Mouse (Mus musculus) effector memory CD4-positive, alpha-beta T cell, adult 7 months (primary cell): Measurements from ENCODE around the gene Gigyf1. TPM values are rescaled to one million over a fixed set of nuclear protein-coding genes. Genes with fewer than 3 reads are reported as not detected.

Experiments
- polyA plus RNA-seq: library from polyadenylated mRNA; unstranded; fragments of 100-300 nt; shearing (Covaris generic); gene quantifications from one replicate; pipeline ENCODE4 v1.2.1, GENCODE M21; 2017

Gene Gigyf1
- polyA plus RNA-seq = 7.8 TPM

DNA sequence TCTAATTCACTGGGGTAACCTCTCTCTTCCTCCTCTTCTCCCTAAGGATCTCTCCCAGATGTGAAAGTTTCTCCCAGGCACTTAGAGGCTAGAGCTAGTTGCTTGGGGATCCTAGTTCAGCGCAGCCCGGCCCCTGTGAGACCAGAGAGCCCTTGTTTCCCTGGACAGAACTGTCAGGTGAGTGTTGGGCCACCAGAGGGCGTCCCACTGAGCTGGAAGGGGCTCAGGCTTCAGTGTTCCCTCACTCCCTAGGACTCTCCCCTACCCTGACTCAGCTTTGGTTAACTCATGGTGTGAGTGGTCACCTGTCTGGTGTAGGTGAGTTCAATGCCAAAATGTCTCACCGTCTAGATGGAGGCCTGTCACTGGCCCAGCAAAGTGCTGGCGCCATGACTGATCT, at the start of gene Gigyf1:
Gene Gigyf1, plus strand, starts transcription at position 113 of the 400 bp plus-strand sequence.

DNA sequence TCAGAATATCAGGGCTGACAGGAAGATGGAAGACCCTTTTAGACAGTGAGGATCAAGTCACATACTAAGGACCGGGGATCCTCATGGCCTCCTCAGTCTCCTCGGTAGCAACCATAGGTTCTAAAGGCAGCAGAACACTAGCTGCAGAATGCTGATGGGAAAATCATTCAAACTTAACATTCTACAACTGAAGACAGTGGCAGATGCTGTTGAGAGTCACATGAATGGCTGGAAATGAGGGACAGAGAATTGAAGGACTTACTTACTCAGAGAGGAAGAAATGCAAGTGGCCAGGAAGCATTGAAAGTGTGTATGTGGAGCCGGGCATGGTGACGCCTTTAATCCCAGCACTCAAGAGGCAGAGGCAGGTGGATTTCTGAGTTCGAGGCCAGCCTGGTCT, 41.4 kb upstream of the Gigyf1 start, which contains the start of gene Zan:
Gene Zan, minus strand, starts transcription at position 101 of the 400 bp plus-strand sequence.

DNA sequence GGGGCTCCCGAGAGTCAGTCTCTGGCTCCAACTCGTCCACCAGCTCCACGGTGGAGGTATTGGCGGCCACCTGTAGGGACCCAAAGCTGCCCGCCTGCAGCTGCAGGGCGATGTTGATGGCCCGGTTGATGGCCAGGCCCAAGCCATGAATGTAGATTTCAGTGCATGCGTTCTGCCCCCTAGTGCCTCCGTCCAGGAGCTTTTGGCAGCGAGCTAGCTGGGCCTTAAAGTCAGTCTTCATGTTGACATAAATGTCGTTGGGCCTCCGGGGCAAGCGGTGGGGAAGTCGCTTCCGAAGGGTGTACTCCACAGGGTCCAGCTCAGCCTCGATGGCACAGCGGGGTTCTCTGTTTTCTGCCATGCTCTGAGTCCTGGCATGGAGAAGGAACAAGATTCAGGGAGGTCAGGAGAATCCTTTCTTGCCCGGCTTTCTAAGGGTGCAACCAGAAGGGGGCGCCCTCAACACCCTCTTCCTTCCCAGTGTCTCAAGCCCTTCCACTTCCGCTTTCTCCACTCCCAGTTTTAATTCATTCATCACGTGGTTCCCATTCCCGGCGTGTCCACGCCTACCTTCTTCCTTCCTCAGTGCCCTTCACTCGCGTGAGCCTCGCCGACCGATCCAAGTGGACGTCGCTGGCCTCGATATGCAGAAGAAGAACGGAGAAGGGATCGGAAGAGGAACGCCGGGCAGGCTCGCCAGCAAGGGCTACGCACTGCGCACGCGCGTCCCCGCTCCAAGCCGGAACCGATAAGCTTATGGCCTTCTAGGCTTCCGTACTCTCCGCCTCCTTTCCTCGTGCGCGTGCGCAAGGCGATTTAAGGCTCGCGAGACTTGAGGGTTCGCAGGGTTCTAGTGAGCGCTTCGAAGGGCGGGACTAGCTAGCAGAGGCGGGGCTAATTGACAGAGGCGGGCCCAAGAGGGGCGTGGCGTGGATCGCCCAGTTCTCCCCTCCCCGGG, 16.4 kb upstream of the Gigyf1 start, which contains the start of gene Pop7:
Gene Pop7, minus strand, starts transcription at position 810 of the 958 bp plus-strand sequence.

DNA sequence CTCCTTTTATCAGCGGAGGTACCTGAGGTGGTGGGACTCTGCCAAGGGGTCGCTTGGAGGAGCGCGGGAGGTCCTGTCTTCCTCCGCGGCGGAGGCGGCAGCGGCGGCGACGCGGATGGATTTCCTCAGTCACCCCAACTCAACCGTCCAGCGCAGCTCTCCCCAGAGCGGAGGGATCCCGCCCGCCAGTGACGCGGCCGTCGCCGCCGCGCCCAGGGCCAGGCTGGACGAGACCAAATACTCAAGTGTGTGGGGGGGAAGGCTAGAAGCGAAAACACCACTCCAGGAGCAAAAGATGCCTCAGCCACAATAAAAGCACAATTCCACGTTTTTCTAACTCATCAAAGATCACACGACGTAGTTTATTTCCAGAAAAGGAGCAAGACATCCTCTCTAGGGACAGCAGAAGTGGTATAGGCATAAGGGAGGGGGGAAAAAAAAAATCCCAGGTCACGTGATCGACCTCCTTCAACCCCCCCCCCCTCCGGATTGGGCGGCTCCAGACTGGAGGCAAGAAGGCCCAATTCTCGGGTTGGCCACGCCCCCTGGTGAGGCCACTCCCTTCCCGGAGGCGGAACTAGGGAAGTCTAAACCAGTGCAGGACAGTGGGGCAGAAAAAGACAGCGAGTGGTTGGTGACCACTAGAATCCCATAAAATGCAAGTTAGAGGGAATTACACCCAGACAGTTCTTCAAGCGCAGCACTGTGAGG, 14.9 kb downstream of the Gigyf1 start, which contains the start of the genes Epo and Gnb2:
Gene Epo, minus strand, starts transcription at position 126 of the 711 bp plus-strand sequence.
Gene Gnb2, minus strand, starts transcription at position 394 of the 711 bp plus-strand sequence.

DNA sequence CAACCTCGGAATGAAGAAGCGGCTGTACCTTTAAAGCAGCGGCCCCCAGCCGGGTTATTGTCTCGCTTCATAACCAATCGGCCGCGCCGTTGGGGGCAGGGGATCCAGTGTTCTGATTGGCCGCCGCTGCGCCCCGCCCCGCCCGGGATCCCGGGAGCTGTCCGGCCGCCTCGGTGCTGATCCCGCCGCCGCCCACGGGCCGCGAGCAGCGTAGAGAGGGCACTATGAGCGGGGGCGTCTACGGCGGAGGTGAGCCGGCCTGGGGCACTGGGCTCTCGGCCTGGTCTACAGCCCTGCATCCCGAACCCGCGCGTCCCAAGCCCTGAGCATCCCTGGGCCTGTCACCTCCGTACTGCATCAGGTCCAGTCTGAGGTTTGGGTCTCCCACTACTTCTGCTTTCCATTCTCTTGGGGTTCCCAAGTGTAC, 35.1 kb downstream of the Gigyf1 start, which contains the start of gene Actl6b:
Gene Actl6b, plus strand, starts transcription at position 107 of the 427 bp plus-strand sequence.

DNA sequence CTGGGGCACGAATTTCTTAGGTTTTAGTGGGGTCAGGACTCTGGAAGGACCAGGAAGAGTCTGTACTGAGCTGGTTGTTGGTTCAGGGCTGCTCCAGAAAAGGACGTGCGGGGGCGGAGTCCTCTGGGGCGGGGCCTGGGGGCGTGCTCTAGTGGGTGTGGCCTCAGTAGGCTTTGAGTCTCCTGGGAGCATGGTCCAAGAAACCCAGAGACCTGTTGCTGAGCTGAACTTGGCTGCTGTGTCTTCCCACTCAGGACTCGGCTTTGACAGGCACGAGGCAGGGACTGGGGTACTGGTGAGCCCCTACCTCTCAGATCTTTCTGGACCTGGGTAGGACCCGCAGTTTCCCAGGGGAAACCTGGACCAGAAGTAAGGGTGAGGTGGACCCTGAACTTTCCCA, 51.3 kb downstream of the Gigyf1 start, which contains the start of gene Tfr2:
Gene Tfr2, plus strand, starts transcription at position 176 of the 400 bp plus-strand sequence.

Other genes starting within 250 kb of the Gigyf1 start
- not detected for gene Ache, start 231.0 kb upstream of the Gigyf1 start, polyA plus RNA-seq
- gene Ufsp1, start 223.9 kb upstream of the Gigyf1 start, polyA plus RNA-seq = not detected
- gene Srrt, start 210.9 kb upstream of the Gigyf1 start, polyA plus RNA-seq = 81.7 TPM
- 2.7 TPM for gene Trip6, start 204.1 kb upstream of the Gigyf1 start, polyA plus RNA-seq
- gene Slc12a9, start 185.0 kb upstream of the Gigyf1 start, polyA plus RNA-seq = 9.4 TPM
- not detected for gene Ephb4, start 168.4 kb upstream of the Gigyf1 start, polyA plus RNA-seq
- gene Zan, start 41.5 kb upstream of the Gigyf1 start, polyA plus RNA-seq = 0.51 TPM
- gene Pop7, start 16.0 kb upstream of the Gigyf1 start, polyA plus RNA-seq = 24.9 TPM
- not detected for gene Epo, start 14.7 kb downstream of the Gigyf1 start, polyA plus RNA-seq
- gene Gnb2, start 15.0 kb downstream of the Gigyf1 start, polyA plus RNA-seq = 244 TPM
- gene Actl6b, start 35.0 kb downstream of the Gigyf1 start, polyA plus RNA-seq = not detected
- not detected for gene Tfr2, start 51.3 kb downstream of the Gigyf1 start, polyA plus RNA-seq
- gene Mospd3, start 82.5 kb downstream of the Gigyf1 start, polyA plus RNA-seq = 45.0 TPM
- gene Pcolce, start 95.2 kb downstream of the Gigyf1 start, polyA plus RNA-seq = 2.4 TPM
- gene Fbxo24, start 110.5 kb downstream of the Gigyf1 start, polyA plus RNA-seq = 0.89 TPM
- 233 TPM for gene Lrch4, start 110.6 kb downstream of the Gigyf1 start, polyA plus RNA-seq
- 36.4 TPM for gene Gm20605, start 110.6 kb downstream of the Gigyf1 start, polyA plus RNA-seq
- 58.0 TPM for gene Sap25, start 122.8 kb downstream of the Gigyf1 start, polyA plus RNA-seq
- not detected for gene Irs3, start 127.2 kb downstream of the Gigyf1 start, polyA plus RNA-seq
- 15.5 TPM for gene Agfg2, start 166.2 kb downstream of the Gigyf1 start, polyA plus RNA-seq
- 0.30 TPM for gene Nyap1, start 223.1 kb downstream of the Gigyf1 start, polyA plus RNA-seq
- 134 TPM for gene Tsc22d4, start 227.2 kb downstream of the Gigyf1 start, polyA plus RNA-seq